Comparison of ENCODE assay signal across 7 mouse cellular contexts in genomic region chr10:117570971-117571861, GRCm38 (mm10). TPM values are rescaled to one million over a fixed set of nuclear protein-coding genes. Genes with fewer than 3 reads are reported as not detected.
A peak's percentile ranks its signal among the peaks of the same experiment; 100 is the strongest.
DNase-seq lines count a peak whose midpoint lies in the region; ATAC-seq and TF ChIP-seq lines count a peak whose summit lies in the region.

No protein-coding gene starts in this region.

- WGBS in forebrain, embryonic 10.5 days, result under 1% methylated on average over 27 of the region's 27 CpGs
- WGBS in small intestine, adult 2 months, result 1% methylated on average over 27 of the region's 27 CpGs

- peaks cover 7% of the 10 kb centered on the region; the same call in 1 of the 2 replicates for H3K9me3 ChIP-seq in forebrain, embryonic 10.5 days

- peaks cover 49% of the 10 kb centered on the region for H3K27me3 ChIP-seq in forebrain, embryonic 10.5 days (ENCODE audit: poor library complexity, severe bottlenecking)
- no peaks in the 10 kb centered on the region; the same call in 1 of the 2 replicates for H3K27me3 ChIP-seq in small intestine, adult 2 months (ENCODE audit: control insufficient read depth, insufficient read depth, low read length)

- peaks cover 30% of the 10 kb centered on the region for H3K4me1 ChIP-seq in forebrain, embryonic 10.5 days
- peaks cover 3% of the 10 kb centered on the region; the same call in 1 of the 2 replicates for H3K4me1 ChIP-seq in small intestine, adult 2 months (ENCODE audit: control insufficient read depth, insufficient read depth, insufficient read length, low read length)

- peak; percentile 72 for ATAC-seq in CD4-positive, CD25-positive, alpha-beta regulatory T cell, adult 4 months

- 0 out of 2 replicates have a peak overlapping the region, but pooled peaks have one; percentile 53 for H3K27ac ChIP-seq in forebrain, embryonic 10.5 days
- H3K27ac ChIP-seq in small intestine, adult 2 months (ENCODE audit: insufficient read depth, low read depth, low read length), result peak overlapping the region; percentile 21; the same call in 1 of the 2 replicates

- TF ChIP-seq POLR2A in small intestine, adult 2 months (IDR thresholded peaks at IDR 0.05; ENCODE audit: low read depth, low read length), result no peak

- peak overlapping the region; percentile 55 for H3K4me3 ChIP-seq in forebrain, embryonic 10.5 days
- H3K4me3 ChIP-seq in small intestine, adult 2 months (ENCODE audit: low read depth, low read length), result peak overlapping the region; percentile 59

- no peak for TF ChIP-seq CTCF in small intestine, adult 2 months (IDR thresholded peaks at IDR 0.05; ENCODE audit: extremely low read depth, insufficient read length, insufficient replicate concordance, low read depth, low read length)

- no peaks in the 10 kb centered on the region for H3K36me3 ChIP-seq in forebrain, embryonic 10.5 days (replicated peaks)
- no peaks in the 10 kb centered on the region for H3K36me3 ChIP-seq in small intestine, adult 2 months (ENCODE audit: control insufficient read depth, insufficient read depth, low read length)

- peak; percentile 12 for DNase-seq in T-cell, adult 2 months (ENCODE audit: low spot score)
- peak; percentile 36 for DNase-seq in forebrain, embryonic 10.5 days (ENCODE audit: extremely low spot score, low spot score)
- peak; percentile 13 for DNase-seq in heart, postnatal 4 days
- peak; percentile 56 to 65 for DNase-seq in kidney, postnatal 4 days
- DNase-seq in lung, postnatal 36 days, result peak; percentile 41

RNA-seq across cellular contexts. Expression of gene Cpm, which starts 58.1 kb away (rescaled TPM):
- 10 to 100 TPM; 26.0 to 26.2 TPM for polyA plus RNA-seq in CD4-positive, CD25-positive, alpha-beta regulatory T cell, adult 4 months (2017; shearing (Covaris generic))
- polyA plus RNA-seq in forebrain, embryonic 10.5 days (2016; fragmentation: Nextera tagmentation; extraction: Ambion mirVana), result 4.8 and 5.9 TPM in 2 replicates
- 1 to 10 TPM; 2.8 to 3.6 TPM for total RNA-seq in heart, postnatal 4 days (2021)
- polyA plus RNA-seq in small intestine, adult 2 months (2012; rRNA removed), result 3.1 and 13.8 TPM in 2 replicates

Comparison
In these comparisons a context has a peak if more than half of its experiments do, and no peak if none do; other contexts are left out.
1. Peak in every context shown above with its lines: DNase-seq, ATAC-seq, H3K4me3 ChIP-seq and H3K27ac ChIP-seq.